Mouse (Mus musculus) G1E (cell line): ENCODE data around the gene 1700061G19Rik. TPM values are rescaled to one million over a fixed set of nuclear protein-coding genes. Genes with fewer than 3 reads are reported as not detected.

Source experiments
- ATAC-seq: 2 replicates; pipeline ENCODE4 v1.8.0; 2016; ENCODE audit warnings: mild to moderate bottlenecking; ENCODE audit not compliant: insufficient number of reproducible peaks, poor library complexity, low FRiP score, severe bottlenecking; ENCODE audit errors: extremely low read depth
- DNase-seq: peaks from one replicate; pipeline ENCODE4 v3.0.0; 2012; ENCODE audit warnings: low spot score
- H3K27me3 ChIP-seq: 2 replicates; pipeline ENCODE4 v1.6.1; 2012; ENCODE audit warnings: mild to moderate bottlenecking, low read length, inconsistent platforms; ENCODE audit not compliant: insufficient read depth
- H3K36me3 ChIP-seq: replicated peaks from 2 replicates; pipeline ENCODE3; 2012; ENCODE audit warnings: mild to moderate bottlenecking, inconsistent platforms
- H3K4me1 ChIP-seq: 2 replicates; pipeline ENCODE4 v1.6.1; 2012; ENCODE audit warnings: low read depth, low read length, inconsistent platforms, mixed read lengths; ENCODE audit not compliant: insufficient read depth
- H3K4me3 ChIP-seq: 2 replicates; pipeline ENCODE4 v1.5.1; 2012; ENCODE audit warnings: low read depth, mild to moderate bottlenecking, inconsistent platforms, low read length, moderate library complexity, mixed read lengths
- H3K9me3 ChIP-seq: replicated peaks from 2 replicates; pipeline ENCODE4 v1.6.1; 2012; ENCODE audit warnings: inconsistent platforms
- CTCF ChIP-seq: IDR thresholded peaks from 2 replicates; pipeline ENCODE4 v1.5.1; 2012; ENCODE audit warnings: low read depth, low read length, inconsistent platforms, mixed read lengths
- GATA1 ChIP-seq: IDR thresholded peaks from 2 replicates; pipeline ENCODE4 v1.6.1; 2012; ENCODE audit warnings: borderline replicate concordance, low read length, inconsistent platforms, mixed read lengths
- GATA2 ChIP-seq: IDR thresholded peaks from 2 replicates; pipeline ENCODE4 v1.6.1; 2012; ENCODE audit warnings: low read depth, low read length, inconsistent platforms, borderline replicate concordance
- POLR2AphosphoS5 ChIP-seq: IDR thresholded peaks from 2 replicates; pipeline ENCODE4 v1.6.1; 2012; ENCODE audit warnings: low read depth, low read length, inconsistent platforms; ENCODE audit not compliant: insufficient replicate concordance
- TAL1 ChIP-seq: conservative IDR thresholded peaks from 2 replicates; pipeline ENCODE4 v1.6.1; 2012; ENCODE audit warnings: low read depth, low read length, inconsistent platforms, mixed read lengths
- polyA plus RNA-seq: library from polyadenylated mRNA; stranded (reverse); fragments of >175 nt; gene quantifications from 2 replicates; pipeline ENCODE4 v1.2.3, GENCODE M21; 2012
- total RNA-seq, 2 experiments: library from RNA; stranded (forward) in 1 of 2; stranded (reverse) in 1 of 2; fragments of 200-1000 nt in 1 of 2; fragments of >200 nt in 1 of 2; fragmentation: Nextera tagmentation in 1 of 2; gene quantifications; 2 replicates each; pipeline ENCODE4 v1.2.3; 2014 to 2017

Gene 1700061G19Rik
- total and polyA plus RNA-seq, 3 experiments: 0.22 TPM; not detected in 2

DNA sequence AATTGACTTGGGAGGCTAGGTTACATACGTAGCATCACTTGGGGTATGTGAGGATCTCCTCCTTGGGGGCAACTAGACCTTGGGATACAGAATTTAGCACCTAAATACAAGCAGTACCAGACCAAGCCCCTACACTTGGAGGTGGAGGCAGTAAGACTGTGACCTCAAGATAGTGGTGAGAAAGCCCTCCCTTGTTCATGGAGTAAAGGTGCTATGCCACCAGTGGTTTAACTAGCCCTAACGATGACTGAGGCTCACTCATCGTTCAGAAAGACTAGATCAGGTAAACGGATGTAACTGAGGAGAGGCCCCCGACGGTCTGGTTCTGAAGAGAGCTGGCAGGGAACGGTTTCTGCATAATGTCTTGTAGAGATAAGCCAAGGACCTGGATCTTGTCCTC is 61.5 kb downstream of the 1700061G19Rik start:
- TF ChIP-seq TAL1: no peak
- TF ChIP-seq POLR2AphosphoS5: no peak
- no peak for TF ChIP-seq CTCF
- TF ChIP-seq GATA1: no peak
- TF ChIP-seq GATA2: no peak
- peaks cover 32% of the 10 kb centered on the region for H3K27me3 ChIP-seq
- H3K4me1 ChIP-seq: peaks cover 26% of the 10 kb centered on the region
- ATAC-seq (no peak), DNase-seq (no peak)
- H3K9me3 ChIP-seq: peaks cover 7% of the 10 kb centered on the region
- peaks cover 21% of the 10 kb centered on the region for H3K36me3 ChIP-seq
- no peak overlapping the region for H3K4me3 ChIP-seq

Other genes with a start within 250 kb of the 1700061G19Rik start
Only the 20 nearest of the 24 such genes appear.
- 39.4 and 54.7 TPM in 2 replicates for gene Ranbp3, start 202.2 kb upstream of the 1700061G19Rik start, total RNA-seq (2014; fragmentation: Nextera tagmentation)
- 70.5 and 83.3 TPM in 2 replicates for gene Ranbp3, start 202.2 kb upstream of the 1700061G19Rik start, total RNA-seq (2017)
- 142 and 143 TPM in 2 replicates for gene Ranbp3, start 202.2 kb upstream of the 1700061G19Rik start, polyA plus RNA-seq
- 60.5 and 74.9 TPM in 2 replicates for gene Ndufa11, start 157.7 kb upstream of the 1700061G19Rik start, total RNA-seq (2014; fragmentation: Nextera tagmentation)
- gene Ndufa11, start 157.7 kb upstream of the 1700061G19Rik start, total RNA-seq (2017): 186 and 247 TPM in 2 replicates
- gene Ndufa11, start 157.7 kb upstream of the 1700061G19Rik start, polyA plus RNA-seq: 270 and 319 TPM in 2 replicates
- gene Vmac, start 157.5 kb upstream of the 1700061G19Rik start, total RNA-seq (2014; fragmentation: Nextera tagmentation): 32.0 and 46.9 TPM in 2 replicates
- gene Vmac, start 157.5 kb upstream of the 1700061G19Rik start, total RNA-seq (2017): 9.4 and 10.3 TPM in 2 replicates
- gene Vmac, start 157.5 kb upstream of the 1700061G19Rik start, polyA plus RNA-seq: 12.9 and 16.3 TPM in 2 replicates
- not detected in 2 replicates for gene Nrtn, start 117.9 kb upstream of the 1700061G19Rik start, total RNA-seq (2014; fragmentation: Nextera tagmentation)
- gene Nrtn, start 117.9 kb upstream of the 1700061G19Rik start, total RNA-seq (2017): not detected in 2 replicates
- gene Nrtn, start 117.9 kb upstream of the 1700061G19Rik start, polyA plus RNA-seq: not detected in 2 replicates
- gene Dus3l, start 110.7 kb upstream of the 1700061G19Rik start, total RNA-seq (2014; fragmentation: Nextera tagmentation): 8.7 and 12.0 TPM in 2 replicates
- 12.4 and 15.0 TPM in 2 replicates for gene Dus3l, start 110.7 kb upstream of the 1700061G19Rik start, total RNA-seq (2017)
- gene Dus3l, start 110.7 kb upstream of the 1700061G19Rik start, polyA plus RNA-seq: 52.5 and 57.1 TPM in 2 replicates
- gene Prr22, start 105.2 kb upstream of the 1700061G19Rik start, total RNA-seq (2014; fragmentation: Nextera tagmentation): not detected in 2 replicates
- 0.17 and 0.22 TPM in 2 replicates for gene Prr22, start 105.2 kb upstream of the 1700061G19Rik start, total RNA-seq (2017)
- 3.5 and 5.0 TPM in 2 replicates for gene Prr22, start 105.2 kb upstream of the 1700061G19Rik start, polyA plus RNA-seq
- gene Rfx2, start 44.5 kb upstream of the 1700061G19Rik start, total RNA-seq (2014; fragmentation: Nextera tagmentation): 21.4 and 27.9 TPM in 2 replicates
- 3.9 and 4.1 TPM in 2 replicates for gene Rfx2, start 44.5 kb upstream of the 1700061G19Rik start, total RNA-seq (2017)
- 36.4 and 38.2 TPM in 2 replicates for gene Rfx2, start 44.5 kb upstream of the 1700061G19Rik start, polyA plus RNA-seq
- gene Acsbg2, start 1.0 kb upstream of the 1700061G19Rik start, total RNA-seq (2014; fragmentation: Nextera tagmentation): not detected in 2 replicates
- gene Acsbg2, start 1.0 kb upstream of the 1700061G19Rik start, total RNA-seq (2017): 0.11 TPM in 1 of 2 replicates, not detected in the other
- gene Acsbg2, start 1.0 kb upstream of the 1700061G19Rik start, polyA plus RNA-seq: not detected in 2 replicates
- gene Mllt1, start 59.9 kb downstream of the 1700061G19Rik start, total RNA-seq (2014; fragmentation: Nextera tagmentation): 15.3 and 22.1 TPM in 2 replicates
- gene Mllt1, start 59.9 kb downstream of the 1700061G19Rik start, total RNA-seq (2017): 7.6 and 8.2 TPM in 2 replicates
- 75.9 and 76.1 TPM in 2 replicates for gene Mllt1, start 59.9 kb downstream of the 1700061G19Rik start, polyA plus RNA-seq
- not detected in 2 replicates for gene Acer1, start 106.6 kb downstream of the 1700061G19Rik start, total RNA-seq (2014; fragmentation: Nextera tagmentation)
- gene Acer1, start 106.6 kb downstream of the 1700061G19Rik start, total RNA-seq (2017): 0.12 TPM in 1 of 2 replicates, not detected in the other
- not detected in 2 replicates for gene Acer1, start 106.6 kb downstream of the 1700061G19Rik start, polyA plus RNA-seq
- 48.1 and 58.4 TPM in 2 replicates for gene Clpp, start 114.8 kb downstream of the 1700061G19Rik start, total RNA-seq (2014; fragmentation: Nextera tagmentation)
- 75.3 and 76.7 TPM in 2 replicates for gene Clpp, start 114.8 kb downstream of the 1700061G19Rik start, total RNA-seq (2017)
- gene Clpp, start 114.8 kb downstream of the 1700061G19Rik start, polyA plus RNA-seq: 197 and 208 TPM in 2 replicates
- gene Alkbh7, start 121.9 kb downstream of the 1700061G19Rik start, total RNA-seq (2014; fragmentation: Nextera tagmentation): 12.9 and 23.0 TPM in 2 replicates
- 25.5 and 26.8 TPM in 2 replicates for gene Alkbh7, start 121.9 kb downstream of the 1700061G19Rik start, total RNA-seq (2017)
- 46.0 and 53.2 TPM in 2 replicates for gene Alkbh7, start 121.9 kb downstream of the 1700061G19Rik start, polyA plus RNA-seq
- not detected in 2 replicates for gene Pspn, start 124.5 kb downstream of the 1700061G19Rik start, total RNA-seq (2014; fragmentation: Nextera tagmentation)
- not detected in 2 replicates for gene Pspn, start 124.5 kb downstream of the 1700061G19Rik start, total RNA-seq (2017)
- gene Pspn, start 124.5 kb downstream of the 1700061G19Rik start, polyA plus RNA-seq: not detected in 2 replicates
- gene Gtf2f1, start 135.8 kb downstream of the 1700061G19Rik start, total RNA-seq (2014; fragmentation: Nextera tagmentation): 104 and 113 TPM in 2 replicates
- 101 and 102 TPM in 2 replicates for gene Gtf2f1, start 135.8 kb downstream of the 1700061G19Rik start, total RNA-seq (2017)
- 145 and 151 TPM in 2 replicates for gene Gtf2f1, start 135.8 kb downstream of the 1700061G19Rik start, polyA plus RNA-seq
- gene Gm17949, start 136.0 kb downstream of the 1700061G19Rik start, total RNA-seq (2014; fragmentation: Nextera tagmentation): 0.98 TPM in 1 of 2 replicates, not detected in the other
- 0.12 and 0.27 TPM in 2 replicates for gene Gm17949, start 136.0 kb downstream of the 1700061G19Rik start, total RNA-seq (2017)
- 0.11 and 0.21 TPM in 2 replicates for gene Gm17949, start 136.0 kb downstream of the 1700061G19Rik start, polyA plus RNA-seq
- gene Khsrp, start 156.0 kb downstream of the 1700061G19Rik start, total RNA-seq (2014; fragmentation: Nextera tagmentation): 296 and 302 TPM in 2 replicates
- gene Khsrp, start 156.0 kb downstream of the 1700061G19Rik start, total RNA-seq (2017): 59.0 and 63.6 TPM in 2 replicates
- gene Khsrp, start 156.0 kb downstream of the 1700061G19Rik start, polyA plus RNA-seq: 282 and 302 TPM in 2 replicates
- not detected in 2 replicates for gene Slc25a41, start 166.2 kb downstream of the 1700061G19Rik start, total RNA-seq (2014; fragmentation: Nextera tagmentation)
- gene Slc25a41, start 166.2 kb downstream of the 1700061G19Rik start, total RNA-seq (2017): not detected in 2 replicates
- gene Slc25a41, start 166.2 kb downstream of the 1700061G19Rik start, polyA plus RNA-seq: not detected in 2 replicates
- gene Crb3, start 183.6 kb downstream of the 1700061G19Rik start, total RNA-seq (2014; fragmentation: Nextera tagmentation): not detected in 2 replicates
- 0.23 and 0.33 TPM in 2 replicates for gene Crb3, start 183.6 kb downstream of the 1700061G19Rik start, total RNA-seq (2017)
- gene Crb3, start 183.6 kb downstream of the 1700061G19Rik start, polyA plus RNA-seq: 0.23 and 0.37 TPM in 2 replicates
- gene Slc25a23, start 184.4 kb downstream of the 1700061G19Rik start, total RNA-seq (2014; fragmentation: Nextera tagmentation): 42.6 and 44.5 TPM in 2 replicates
- 2.4 and 3.3 TPM in 2 replicates for gene Slc25a23, start 184.4 kb downstream of the 1700061G19Rik start, total RNA-seq (2017)
- 16.7 and 18.3 TPM in 2 replicates for gene Slc25a23, start 184.4 kb downstream of the 1700061G19Rik start, polyA plus RNA-seq
- 25.8 and 39.7 TPM in 2 replicates for gene Dennd1c, start 203.0 kb downstream of the 1700061G19Rik start, total RNA-seq (2014; fragmentation: Nextera tagmentation)
- gene Dennd1c, start 203.0 kb downstream of the 1700061G19Rik start, total RNA-seq (2017): 13.4 and 14.3 TPM in 2 replicates
- 23.3 and 24.6 TPM in 2 replicates for gene Dennd1c, start 203.0 kb downstream of the 1700061G19Rik start, polyA plus RNA-seq